Mouse (Mus musculus) kidney, embryonic 14.5 days (tissue): ENCODE results near the gene Vmn2r86. TPM values are rescaled to one million over a fixed set of nuclear protein-coding genes. Genes with fewer than 3 reads are reported as not detected.
"Not testable (repeated sequence)": the region's sequence is repeated elsewhere in the genome, so short reads cannot be mapped to it uniquely, and the experiment has no call there.

Experiments
- ATAC-seq: fragments of 200-750 bp; cut with Nextera tagmentation; 2 replicates; pipeline ENCODE4 v1.8.0; 2017; ENCODE audit warnings: moderate number of reproducible peaks, mild to moderate bottlenecking, moderate TSS enrichment, moderate library complexity; ENCODE audit not compliant: low FRiP score, low TSS enrichment
- H3K27ac ChIP-seq: fragments of 300-500 bp; sonication (generic); 2 replicates; pipeline ENCODE4 v1.5.1; 2014; ENCODE audit warnings: low read depth, mild to moderate bottlenecking, low read length, moderate library complexity, mixed read lengths
- H3K27me3 ChIP-seq: fragments of 300-500 bp; sonication (generic); 2 replicates; pipeline ENCODE4 v1.6.1; 2014; ENCODE audit warnings: mild to moderate bottlenecking, low read length; ENCODE audit not compliant: control insufficient read depth, insufficient read depth
- H3K36me3 ChIP-seq: fragments of 300-500 bp; sonication (generic); 2 replicates; pipeline ENCODE4 v1.6.1; 2014; ENCODE audit warnings: low read length, mixed read lengths; ENCODE audit not compliant: control insufficient read depth, insufficient read depth
- H3K4me1 ChIP-seq: fragments of 300-500 bp; sonication (generic); 2 replicates; pipeline ENCODE4 v1.6.1; 2014; ENCODE audit warnings: low read length, mixed read lengths; ENCODE audit not compliant: control insufficient read depth, insufficient read depth
- H3K4me2 ChIP-seq: fragments of 300-500 bp; sonication (generic); replicated peaks from 2 replicates; pipeline ENCODE4 v1.6.1; 2014; ENCODE audit warnings: low read depth, mild to moderate bottlenecking, low read length
- H3K4me3 ChIP-seq: fragments of 300-500 bp; sonication (generic); 2 replicates; pipeline ENCODE4 v1.5.1; 2014; ENCODE audit warnings: mild to moderate bottlenecking, low read length
- H3K9ac ChIP-seq: fragments of 300-500 bp; sonication (generic); 2 replicates; pipeline ENCODE4 v1.6.1; 2014; ENCODE audit warnings: low read depth, mild to moderate bottlenecking, low read length, moderate library complexity
- H3K9me3 ChIP-seq: fragments of 300-500 bp; sonication (generic); 2 replicates; pipeline ENCODE4 v1.6.1; 2016; ENCODE audit warnings: low read length; ENCODE audit not compliant: control insufficient read depth
- WGBS: fragments of 180-500 bp; shearing (Covaris S2); extraction: QIAGEN DNeasy Blood & Tissue Kit; methylation state at CpG from one replicate; pipeline ENCODE4 v1.1.7; 2014; 5-methylcytosine and 5-hydroxymethylcytosine counted together
- polyA plus RNA-seq: library from polyadenylated mRNA; unstranded; fragments of >200 nt; fragmentation: Nextera tagmentation; extraction: Ambion mirVana; gene quantifications from 2 replicates; pipeline ENCODE4 v1.2.1, GENCODE M21; 2014

Gene Vmn2r86
- not detected in 2 replicates for polyA plus RNA-seq

- not testable (repeated sequence) for H3K27ac ChIP-seq, H3K4me2 ChIP-seq, H3K36me3 ChIP-seq, H3K9ac ChIP-seq, ATAC-seq, H3K27me3 ChIP-seq, H3K4me1 ChIP-seq, H3K9me3 ChIP-seq, H3K4me3 ChIP-seq
- 83% methylated on average over 1 of the region's 1 CpGs for WGBS
Observed at GRCm38 (mm10) chr10:130455950-130456349, at the start of gene Vmn2r86. Gene Vmn2r86 (minus strand): TSS chr10:130456050.

- Histone ChIP-seq H3K9ac (no peak within 1 kb of the TSS), H3K4me3 (no peak within 1 kb of the TSS), H3K4me1 (no peaks in the 10 kb centered on the region), H3K36me3 (no peaks in the 10 kb centered on the region), H3K27ac (no peak within 1 kb of the TSS), H3K9me3 (no peaks in the 10 kb centered on the region), H3K27me3 (no peaks in the 10 kb centered on the region), H3K4me2 (no peak within 1 kb of the TSS)
- ATAC-seq = no peak
Observed at GRCm38 (mm10) chr10:130497296-130497695, 41.4 kb upstream of the Vmn2r86 start, which contains the start of gene Vmn2r87. Gene Vmn2r87 (minus strand): TSS chr10:130497396.

- 2% methylated on average over 36 of the region's 36 CpGs for WGBS
Observed at GRCm38 (mm10) chr10:130470311-130470760, 14.5 kb upstream of the Vmn2r86 start.

GRCm38 (mm10) chr10:130444776-130445175 is 11.1 kb downstream of the Vmn2r86 start:
- H3K27me3 ChIP-seq = no peaks in the 10 kb centered on the region
- no peaks in the 10 kb centered on the region for H3K9me3 ChIP-seq
- H3K4me2 ChIP-seq = no peak overlapping the region
- no peak for ATAC-seq
- H3K4me3 ChIP-seq = no peak overlapping the region
- H3K27ac ChIP-seq = no peak overlapping the region
- 91% methylated on average over 21 of the region's 21 CpGs for WGBS
- no peak overlapping the region for H3K9ac ChIP-seq
- no peaks in the 10 kb centered on the region for H3K36me3 ChIP-seq
- H3K4me1 ChIP-seq = no peaks in the 10 kb centered on the region

More at GRCm38 (mm10) chr10:130470311-130470760, 14.5 kb upstream of the Vmn2r86 start:
- peak; percentile 99 for ATAC-seq
- H3K9me3 ChIP-seq = no peaks in the 10 kb centered on the region
- H3K27ac ChIP-seq = no peak overlapping the region
- H3K27me3 ChIP-seq = no peaks in the 10 kb centered on the region
- H3K4me2 ChIP-seq = peak overlapping the region; percentile 74
- H3K4me3 ChIP-seq = peak overlapping the region; percentile 42
- peak overlapping the region; percentile 50; the same call in 1 of the 2 replicates for H3K9ac ChIP-seq
- H3K4me1 ChIP-seq = no peaks in the 10 kb centered on the region
- H3K36me3 ChIP-seq = no peaks in the 10 kb centered on the region

- not testable (repeated sequence) for H3K36me3 ChIP-seq, H3K9me3 ChIP-seq, H3K4me3 ChIP-seq, H3K4me1 ChIP-seq, H3K27me3 ChIP-seq, ATAC-seq, H3K27ac ChIP-seq, H3K9ac ChIP-seq, H3K4me2 ChIP-seq
- 83% methylated on average over 11 of the region's 11 CpGs for WGBS
Observed at GRCm38 (mm10) chr10:130434185-130434898, 21.5 kb downstream of the Vmn2r86 start.

GRCm38 (mm10) chr10:130429603-130430002 is 26.2 kb downstream of the Vmn2r86 start, which contains the start of gene Vmn2r85:
Gene Vmn2r85 (minus strand): TSS chr10:130429703.
- not testable (repeated sequence) for H3K4me3 ChIP-seq, H3K4me2 ChIP-seq, H3K9me3 ChIP-seq, H3K4me1 ChIP-seq, ATAC-seq, H3K36me3 ChIP-seq, H3K9ac ChIP-seq, H3K27me3 ChIP-seq, H3K27ac ChIP-seq

- 76% methylated on average over 2 of the region's 2 CpGs for WGBS
- not testable (repeated sequence) for H3K36me3 ChIP-seq, H3K27ac ChIP-seq, H3K9ac ChIP-seq, H3K4me1 ChIP-seq, ATAC-seq, H3K4me2 ChIP-seq, H3K9me3 ChIP-seq, H3K4me3 ChIP-seq, H3K27me3 ChIP-seq
Observed at GRCm38 (mm10) chr10:130422368-130422767, 33.5 kb downstream of the Vmn2r86 start.

- H3K4me1 ChIP-seq = no peaks in the 10 kb centered on the region
- 86% methylated on average over 3 of the region's 3 CpGs for WGBS
- H3K9me3 ChIP-seq = no peaks in the 10 kb centered on the region
- H3K27ac ChIP-seq = no peak overlapping the region
- no peaks in the 10 kb centered on the region for H3K36me3 ChIP-seq
- no peak for ATAC-seq
- no peak overlapping the region for H3K4me3 ChIP-seq
- no peaks in the 10 kb centered on the region for H3K27me3 ChIP-seq
- H3K9ac ChIP-seq = no peak overlapping the region
- no peak overlapping the region for H3K4me2 ChIP-seq
Observed at GRCm38 (mm10) chr10:130420401-130420800, 35.4 kb downstream of the Vmn2r86 start.

GRCm38 (mm10) chr10:130419954-130420353 is 35.9 kb downstream of the Vmn2r86 start:
- not testable (repeated sequence) for H3K27ac ChIP-seq, H3K4me3 ChIP-seq, H3K9me3 ChIP-seq, ATAC-seq, H3K4me2 ChIP-seq, H3K27me3 ChIP-seq, H3K36me3 ChIP-seq, H3K4me1 ChIP-seq, H3K9ac ChIP-seq
- WGBS = 63% methylated on average over 2 of the region's 2 CpGs
